Comparison of ENCODE assay signal across 7 mouse cellular contexts in genomic region chr11:49653079-49653408, GRCm38 (mm10). TPM values are rescaled to one million over a fixed set of nuclear protein-coding genes. Genes with fewer than 3 reads are reported as not detected.
DNase-seq lines count a peak whose midpoint lies in the region; ATAC-seq and TF ChIP-seq lines count a peak whose summit lies in the region.

No protein-coding gene starts in this region.

- no peak overlapping the region for H3K27ac ChIP-seq in forebrain, postnatal 0 days (ENCODE audit: low read depth, low read length)
- H3K27ac ChIP-seq in liver, embryonic 14.5 days: no peak overlapping the region

- peaks cover 3% of the 10 kb centered on the region; the same call in 1 of the 2 replicates for H3K4me1 ChIP-seq in forebrain, postnatal 0 days (ENCODE audit: insufficient read depth)
- H3K4me1 ChIP-seq in liver, embryonic 14.5 days (replicated peaks; ENCODE audit: control insufficient read depth in 2 of 2, insufficient read depth in 2 of 2, low read length in 1 of 2): peaks cover 11 to 25% of the 10 kb centered on the region in 2 experiments; a peak in 3 of 4 replicates

- no peak overlapping the region for H3K4me3 ChIP-seq in forebrain, postnatal 0 days (ENCODE audit: low read depth, low read length)
- peak overlapping the region in 1 of 2 experiments; percentile 28; a peak in 2 of 4 replicates for H3K4me3 ChIP-seq in liver, embryonic 14.5 days (ENCODE audit: insufficient read depth in 1 of 2, low read depth in 2 of 2, low read length in 2 of 2)

- no peak for TF ChIP-seq CTCF in forebrain, postnatal 0 days (IDR thresholded peaks at IDR 0.05; ENCODE audit: low read depth)
- TF ChIP-seq CTCF in liver, embryonic 14.5 days (IDR thresholded peaks at IDR 0.05; ENCODE audit: low read depth): no peak

- DNase-seq in urinary bladder, adult 2 months (ENCODE audit: low spot score): peak; percentile 15
- no peak for DNase-seq in urinary bladder, postnatal 36 days (ENCODE audit: low spot score in 2 of 2)
- DNase-seq in forebrain, postnatal 0 days: no peak
- no peak for DNase-seq in liver, embryonic 14.5 days (ENCODE audit: low read depth in 3 of 3, low spot score in 3 of 3)
- DNase-seq in right cerebral cortex, postnatal 14 days: no peak
- no peak for DNase-seq in cerebellum, adult 11-12 months

- H3K27me3 ChIP-seq in forebrain, postnatal 0 days (ENCODE audit: insufficient read depth, low read length): no peaks in the 10 kb centered on the region
- H3K27me3 ChIP-seq in liver, embryonic 14.5 days (ENCODE audit: control insufficient read depth, insufficient read depth, low read length): no peaks in the 10 kb centered on the region

- peak overlapping the region; percentile 32 for H3K4me2 ChIP-seq in forebrain, postnatal 0 days (ENCODE audit: low read depth)
- H3K4me2 ChIP-seq in liver, embryonic 14.5 days (ENCODE audit: low read depth): peak overlapping the region; percentile 35

- TF ChIP-seq EP300 in liver, embryonic 14.5 days (IDR thresholded peaks at IDR 0.05; ENCODE audit: low read depth): no peak

- 0 out of 2 replicates have a peak, but pooled peaks have one; percentile 6 for ATAC-seq in forebrain, postnatal 0 days
- no peak for ATAC-seq in liver, embryonic 14.5 days (ENCODE audit: insufficient read depth)
- ATAC-seq in frontal cortex, adult (ENCODE audit: low TSS enrichment): no peak

- 42% methylated on average over 11 of the region's 11 CpGs for WGBS in forebrain, postnatal 0 days
- WGBS in liver, embryonic 14.5 days (ENCODE audit: insufficient replicate concordance): 34% methylated on average over 11 of the region's 11 CpGs

- no peaks in the 10 kb centered on the region for H3K9me3 ChIP-seq in forebrain, postnatal 0 days (ENCODE audit: low read length)
- no peaks in the 10 kb centered on the region for H3K9me3 ChIP-seq in liver, embryonic 14.5 days (ENCODE audit: control insufficient read depth, low read length)

- H3K9ac ChIP-seq in forebrain, postnatal 0 days: no peak overlapping the region
- H3K9ac ChIP-seq in liver, embryonic 14.5 days (replicated peaks): no peak overlapping the region

- H3K36me3 ChIP-seq in forebrain, postnatal 0 days (ENCODE audit: insufficient read depth): no peaks in the 10 kb centered on the region
- H3K36me3 ChIP-seq in liver, embryonic 14.5 days (replicated peaks; ENCODE audit: control insufficient read depth, insufficient read depth, low read depth): no peaks in the 10 kb centered on the region

RNA-seq across cellular contexts. Expression of gene Scgb3a1, which starts 10.4 kb away (rescaled TPM):
- 0.19 and 0.26 TPM in 2 replicates for polyA plus RNA-seq in urinary bladder, adult 2 months (2012; rRNA removed)
- 2.7 TPM in 1 of 2 replicates, not detected in the other for total RNA-seq in forebrain, postnatal 0 days (2014; rRNA removed)
- polyA plus RNA-seq in forebrain, postnatal 0 days (2015; fragmentation: Nextera tagmentation; extraction: Ambion mirVana): 0.44 TPM in 1 of 2 replicates, not detected in the other
- polyA plus RNA-seq in liver, embryonic 14.5 days (2012; rRNA removed): not detected in 2 replicates
- not detected in 2 replicates for polyA plus RNA-seq in liver, embryonic 14.5 days (2014; fragmentation: Nextera tagmentation; extraction: Ambion mirVana)

RNA-seq across cellular contexts. Expression of gene Flt4, which starts 44.0 kb away (rescaled TPM):
- 4.2 and 6.3 TPM in 2 replicates for polyA plus RNA-seq in urinary bladder, adult 2 months (2012; rRNA removed)
- 2.2 and 2.9 TPM in 2 replicates for total RNA-seq in forebrain, postnatal 0 days (2014; rRNA removed)
- polyA plus RNA-seq in forebrain, postnatal 0 days (2015; fragmentation: Nextera tagmentation; extraction: Ambion mirVana): 1.0 and 1.1 TPM in 2 replicates
- 2.0 and 2.2 TPM in 2 replicates for polyA plus RNA-seq in liver, embryonic 14.5 days (2012; rRNA removed)
- polyA plus RNA-seq in liver, embryonic 14.5 days (2014; fragmentation: Nextera tagmentation; extraction: Ambion mirVana): 2.5 and 2.8 TPM in 2 replicates

RNA-seq across cellular contexts. Expression of gene Cnot6, which starts 59.5 kb away (rescaled TPM):
- 27.7 and 29.9 TPM in 2 replicates for polyA plus RNA-seq in urinary bladder, adult 2 months (2012; rRNA removed)
- total RNA-seq in forebrain, postnatal 0 days (2014; rRNA removed): 45.4 and 63.9 TPM in 2 replicates
- 19.4 and 31.9 TPM in 2 replicates for polyA plus RNA-seq in forebrain, postnatal 0 days (2015; fragmentation: Nextera tagmentation; extraction: Ambion mirVana)
- polyA plus RNA-seq in liver, embryonic 14.5 days (2012; rRNA removed): 14.3 and 21.0 TPM in 2 replicates
- 18.1 and 21.0 TPM in 2 replicates for polyA plus RNA-seq in liver, embryonic 14.5 days (2014; fragmentation: Nextera tagmentation; extraction: Ambion mirVana)
